Mouse (Mus musculus) liver, embryonic 15.5 days (tissue): ENCODE data around the gene Camk1d. TPM values are rescaled to one million over a fixed set of nuclear protein-coding genes. Genes with fewer than 3 reads are reported as not detected.

Experiments
- ATAC-seq: fragments of 200-750 bp; cut with Nextera tagmentation; 2 replicates; pipeline ENCODE4 v1.8.0; 2017; ENCODE audit warnings: moderate number of reproducible peaks, mild to moderate bottlenecking, moderate library complexity; ENCODE audit not compliant: insufficient read depth
- H3K27ac ChIP-seq: fragments of 300-500 bp; sonication (generic); replicated peaks from 2 replicates; pipeline ENCODE4 v1.5.1; 2015; ENCODE audit warnings: mild to moderate bottlenecking, inconsistent platforms
- H3K27me3 ChIP-seq: fragments of 300-500 bp; sonication (generic); 2 replicates; pipeline ENCODE4 v1.6.1; 2015; ENCODE audit warnings: mild to moderate bottlenecking, inconsistent platforms
- H3K36me3 ChIP-seq: fragments of 300-500 bp; sonication (generic); replicated peaks from 2 replicates; pipeline ENCODE4 v1.6.1; 2015; ENCODE audit warnings: moderate library complexity, mild to moderate bottlenecking, inconsistent platforms
- H3K4me1 ChIP-seq: fragments of 300-500 bp; sonication (generic); replicated peaks from 2 replicates; pipeline ENCODE4 v1.6.1; 2015; ENCODE audit warnings: inconsistent platforms
- H3K4me2 ChIP-seq: fragments of 300-500 bp; sonication (generic); 2 replicates; pipeline ENCODE4 v1.6.1; 2015; ENCODE audit warnings: moderate library complexity, mild to moderate bottlenecking, inconsistent platforms
- H3K4me3 ChIP-seq: fragments of 300-500 bp; sonication (generic); replicated peaks from 2 replicates; pipeline ENCODE4 v1.5.1; 2015; ENCODE audit warnings: mild to moderate bottlenecking, inconsistent platforms
- H3K9ac ChIP-seq: fragments of 300-500 bp; sonication (generic); 2 replicates; pipeline ENCODE4 v1.6.1; 2015; ENCODE audit warnings: moderate library complexity, mild to moderate bottlenecking, inconsistent platforms
- H3K9me3 ChIP-seq: fragments of 300-500 bp; sonication (generic); replicated peaks from 2 replicates; pipeline ENCODE4 v1.6.1; 2016; ENCODE audit warnings: inconsistent platforms
- WGBS: fragments of 180-500 bp; shearing (Covaris S2); methylation state at CpG from one replicate; pipeline ENCODE4 v1.1.7; 2015; ENCODE audit warnings: mixed read lengths; ENCODE audit not compliant: insufficient replicate concordance; 5-methylcytosine and 5-hydroxymethylcytosine counted together
- polyA plus RNA-seq: library from polyadenylated mRNA; unstranded; fragments of >200 nt; fragmentation: Nextera tagmentation; extraction: Ambion mirVana; gene quantifications from 2 replicates; pipeline ENCODE4 v1.2.1, GENCODE M21; 2015

The Camk1d gene
- polyA plus RNA-seq, 1 experiment from 2014 or later = 1.5 TPM

- Histone ChIP-seq H3K36me3 (no peaks in the 10 kb centered on the region), H3K27me3 (no peaks in the 10 kb centered on the region), H3K9ac (no peak overlapping the region), H3K9me3 (no peaks in the 10 kb centered on the region), H3K4me1 (peaks cover 6% of the 10 kb centered on the region), H3K4me2 (no peak overlapping the region), H3K4me3 (no peak overlapping the region), H3K27ac (no peak overlapping the region)
- no peak for ATAC-seq
- 67% methylated on average over 8 of the region's 8 CpGs for WGBS
Observed at GRCm38 (mm10) chr2:5595356-5596191, 118.7 kb downstream of the Camk1d start.

GRCm38 (mm10) chr2:5592461-5593136 lies 121.7 kb downstream of the Camk1d start:
- Histone ChIP-seq H3K9ac (no peak overlapping the region), H3K9me3 (no peaks in the 10 kb centered on the region), H3K27ac (no peak overlapping the region), H3K36me3 (no peaks in the 10 kb centered on the region), H3K4me2 (no peak overlapping the region), H3K27me3 (no peaks in the 10 kb centered on the region), H3K4me3 (no peak overlapping the region), H3K4me1 (no peaks in the 10 kb centered on the region)
- no peak for ATAC-seq
- WGBS = 42% methylated on average over 6 of the region's 6 CpGs

- H3K4me1 ChIP-seq = no peaks in the 10 kb centered on the region
- H3K4me2 ChIP-seq = no peak overlapping the region
- H3K4me3 ChIP-seq = no peak overlapping the region
- H3K9me3 ChIP-seq = no peaks in the 10 kb centered on the region
- peak; percentile 63 for ATAC-seq
- WGBS = 53% methylated on average over 5 of the region's 5 CpGs
- H3K27ac ChIP-seq = no peak overlapping the region
- no peak overlapping the region for H3K9ac ChIP-seq
- H3K36me3 ChIP-seq = no peaks in the 10 kb centered on the region
- no peaks in the 10 kb centered on the region for H3K27me3 ChIP-seq
Observed at GRCm38 (mm10) chr2:5590074-5590473, 124.2 kb downstream of the Camk1d start.

- Histone ChIP-seq H3K27ac (no peak overlapping the region), H3K9ac (no peak overlapping the region), H3K27me3 (no peaks in the 10 kb centered on the region), H3K36me3 (no peaks in the 10 kb centered on the region), H3K4me2 (no peak overlapping the region), H3K9me3 (no peaks in the 10 kb centered on the region), H3K4me3 (no peak overlapping the region), H3K4me1 (no peaks in the 10 kb centered on the region)
- ATAC-seq = no peak
- WGBS = 64% methylated on average over 5 of the region's 5 CpGs
Observed at GRCm38 (mm10) chr2:5589163-5589562, 125.2 kb downstream of the Camk1d start.

GRCm38 (mm10) chr2:5588329-5588982 lies 125.9 kb downstream of the Camk1d start:
- Histone ChIP-seq H3K9me3 (no peaks in the 10 kb centered on the region), H3K4me3 (no peak overlapping the region), H3K36me3 (no peaks in the 10 kb centered on the region), H3K27me3 (no peaks in the 10 kb centered on the region), H3K9ac (no peak overlapping the region), H3K4me1 (no peaks in the 10 kb centered on the region), H3K4me2 (no peak overlapping the region), H3K27ac (no peak overlapping the region)
- ATAC-seq = no peak
- 76% methylated on average over 8 of the region's 8 CpGs for WGBS

- Histone ChIP-seq H3K36me3 (no peaks in the 10 kb centered on the region), H3K9ac (no peak overlapping the region), H3K9me3 (no peaks in the 10 kb centered on the region), H3K27ac (no peak overlapping the region), H3K4me3 (no peak overlapping the region), H3K4me2 (no peak overlapping the region), H3K4me1 (no peaks in the 10 kb centered on the region), H3K27me3 (no peaks in the 10 kb centered on the region)
- WGBS = 62% methylated on average over 6 of the region's 6 CpGs
- ATAC-seq = no peak
Observed at GRCm38 (mm10) chr2:5584318-5585027, 129.8 kb downstream of the Camk1d start.

GRCm38 (mm10) chr2:5579391-5579790 lies 134.9 kb downstream of the Camk1d start:
- WGBS = 39% methylated on average over 4 of the region's 4 CpGs
- no peak for ATAC-seq
- H3K9me3 ChIP-seq = no peaks in the 10 kb centered on the region
- no peak overlapping the region for H3K4me2 ChIP-seq
- no peaks in the 10 kb centered on the region for H3K4me1 ChIP-seq
- H3K36me3 ChIP-seq = no peaks in the 10 kb centered on the region
- no peaks in the 10 kb centered on the region for H3K27me3 ChIP-seq
- no peak overlapping the region for H3K9ac ChIP-seq
- H3K4me3 ChIP-seq = no peak overlapping the region
- no peak overlapping the region for H3K27ac ChIP-seq

GRCm38 (mm10) chr2:5577399-5578129 lies 136.8 kb downstream of the Camk1d start:
- H3K27me3 ChIP-seq = no peaks in the 10 kb centered on the region
- H3K9me3 ChIP-seq = no peaks in the 10 kb centered on the region
- WGBS = 60% methylated on average over 9 of the region's 9 CpGs
- H3K36me3 ChIP-seq = no peaks in the 10 kb centered on the region
- H3K4me1 ChIP-seq = no peaks in the 10 kb centered on the region
- ATAC-seq = no peak
- H3K27ac ChIP-seq = no peak overlapping the region
- H3K4me3 ChIP-seq = no peak overlapping the region
- H3K9ac ChIP-seq = no peak overlapping the region
- no peak overlapping the region for H3K4me2 ChIP-seq

GRCm38 (mm10) chr2:5572314-5573006 lies 141.9 kb downstream of the Camk1d start:
- no peak overlapping the region for H3K4me2 ChIP-seq
- no peak overlapping the region for H3K27ac ChIP-seq
- no peaks in the 10 kb centered on the region for H3K27me3 ChIP-seq
- no peaks in the 10 kb centered on the region for H3K4me1 ChIP-seq
- no peak for ATAC-seq
- no peaks in the 10 kb centered on the region for H3K36me3 ChIP-seq
- no peak overlapping the region for H3K9ac ChIP-seq
- 69% methylated on average over 10 of the region's 10 CpGs for WGBS
- H3K4me3 ChIP-seq = no peak overlapping the region
- no peaks in the 10 kb centered on the region for H3K9me3 ChIP-seq

- H3K27ac ChIP-seq = no peak overlapping the region
- H3K9me3 ChIP-seq = no peaks in the 10 kb centered on the region
- no peak overlapping the region for H3K4me3 ChIP-seq
- H3K4me2 ChIP-seq = no peak overlapping the region
- ATAC-seq = no peak
- H3K9ac ChIP-seq = no peak overlapping the region
- WGBS = 57% methylated on average over 5 of the region's 5 CpGs
- H3K27me3 ChIP-seq = no peaks in the 10 kb centered on the region
- H3K36me3 ChIP-seq = no peaks in the 10 kb centered on the region
- H3K4me1 ChIP-seq = no peaks in the 10 kb centered on the region
Observed at GRCm38 (mm10) chr2:5566611-5567010, 147.7 kb downstream of the Camk1d start.
